Mouse (Mus musculus) bone marrow, adult 2 months (tissue): Measurements from ENCODE around the gene Slc39a8. TPM values are rescaled to one million over a fixed set of nuclear protein-coding genes. Genes with fewer than 3 reads are reported as not detected.

ENCODE experiments used
- H3K27ac ChIP-seq: fragments of 200-500 bp; 2 replicates; pipeline ENCODE4 v1.5.1; 2012; ENCODE audit warnings: low read depth, mild to moderate bottlenecking, control low read depth, inconsistent platforms, low read length; ENCODE audit not compliant: control insufficient read depth, poor library complexity, insufficient read depth
- H3K4me1 ChIP-seq: fragments of 200-500 bp; 2 replicates; pipeline ENCODE4 v1.6.1; 2011; ENCODE audit warnings: low read length; ENCODE audit not compliant: control insufficient read depth, insufficient read depth
- H3K4me3 ChIP-seq: fragments of 200-500 bp; replicated peaks from 2 replicates; pipeline ENCODE3; 2011; ENCODE audit warnings: mild to moderate bottlenecking, low read depth, low read length, control low read depth; ENCODE audit not compliant: control insufficient read depth
- CTCF ChIP-seq: fragments of 200-500 bp; IDR thresholded peaks from 2 replicates; pipeline ENCODE4 v1.5.1; 2011; ENCODE audit warnings: low read length, control low read depth; ENCODE audit not compliant: control insufficient read depth, insufficient read depth
- POLR2A ChIP-seq: fragments of 200-500 bp; IDR thresholded peaks from 2 replicates; pipeline ENCODE4 v1.6.1; 2011; ENCODE audit warnings: low read depth, mild to moderate bottlenecking, control low read depth, low read length, borderline replicate concordance; ENCODE audit not compliant: control insufficient read depth
- WGBS: fragments of 180-500 bp; shearing (Covaris S2); methylation state at CpG from one replicate; pipeline ENCODE4 v1.1.7; 2018; 5-methylcytosine and 5-hydroxymethylcytosine counted together
- polyA plus RNA-seq: library from polyadenylated mRNA; stranded (reverse); fragments of >200 nt; gene quantifications from 2 replicates; pipeline ENCODE4 v1.2.4, GENCODE M21; 2011; ENCODE audit warnings: low replicate concordance; ENCODE audit not compliant: missing spikeins, insufficient read depth, insufficient read length

Slc39a8 gene
- 4.6 and 6.2 TPM in 2 replicates for polyA plus RNA-seq

GRCm38 (mm10) chr3:135825016-135825753 is at the start of gene Slc39a8:
Gene Slc39a8, plus strand, starts transcription at chr3:135825279.
- H3K27ac ChIP-seq, result peak within 1 kb of the TSS; percentile 69
- TF ChIP-seq POLR2A (no peak), CTCF (peak; percentile 43; the same call in 1 of the 2 replicates)
- WGBS, result under 1% methylated on average over 22 of the region's 22 CpGs
- H3K4me1 ChIP-seq, result no peaks in the 10 kb centered on the region
- H3K4me3 ChIP-seq, result peak within 1 kb of the TSS; percentile 71

GRCm38 (mm10) chr3:135785065-135785464 is 40.0 kb upstream of the Slc39a8 start:
- H3K27ac ChIP-seq, result no peak overlapping the region
- WGBS, result 75% methylated on average over 7 of the region's 7 CpGs
- no peaks in the 10 kb centered on the region for H3K4me1 ChIP-seq
- no peak overlapping the region for H3K4me3 ChIP-seq
- TF ChIP-seq POLR2A (no peak), CTCF (no peak)

GRCm38 (mm10) chr3:135796117-135796516 is 29.0 kb upstream of the Slc39a8 start:
- 84% methylated on average over 6 of the region's 6 CpGs for WGBS
- Histone ChIP-seq H3K4me1 (no peaks in the 10 kb centered on the region), H3K4me3 (no peak overlapping the region), H3K27ac (no peak overlapping the region)
- TF ChIP-seq CTCF, result no peak
- TF ChIP-seq POLR2A, result no peak

GRCm38 (mm10) chr3:135798241-135798640 is 26.8 kb upstream of the Slc39a8 start:
- no peak for TF ChIP-seq CTCF
- no peak for TF ChIP-seq POLR2A
- WGBS, result 80% methylated on average over 3 of the region's 3 CpGs
- H3K27ac ChIP-seq, result no peak overlapping the region

GRCm38 (mm10) chr3:135798665-135799064 is 26.4 kb upstream of the Slc39a8 start:
- 56% methylated on average over 1 of the region's 1 CpGs for WGBS
- H3K27ac ChIP-seq, result no peak overlapping the region
- TF ChIP-seq CTCF (no peak), POLR2A (no peak)
- no peaks in the 10 kb centered on the region for H3K4me1 ChIP-seq
- H3K4me3 ChIP-seq, result no peak overlapping the region

More at GRCm38 (mm10) chr3:135798241-135798640, 26.8 kb upstream of the Slc39a8 start:
- Histone ChIP-seq H3K4me1 (no peaks in the 10 kb centered on the region), H3K4me3 (no peak overlapping the region)

- WGBS, result 84% methylated on average over 14 of the region's 14 CpGs
- H3K4me3 ChIP-seq, result no peak overlapping the region
- TF ChIP-seq CTCF, result no peak
- TF ChIP-seq POLR2A, result no peak
Observed at GRCm38 (mm10) chr3:135814665-135815064, 10.4 kb upstream of the Slc39a8 start.

GRCm38 (mm10) chr3:135815973-135816727 is 8.9 kb upstream of the Slc39a8 start:
- no peak overlapping the region for H3K4me3 ChIP-seq
- H3K4me1 ChIP-seq, result no peaks in the 10 kb centered on the region
- H3K27ac ChIP-seq, result no peak overlapping the region
- no peak for TF ChIP-seq CTCF
- no peak for TF ChIP-seq POLR2A
- WGBS, result 84% methylated on average over 5 of the region's 5 CpGs

More at GRCm38 (mm10) chr3:135814665-135815064, 10.4 kb upstream of the Slc39a8 start:
- Histone ChIP-seq H3K4me1 (no peaks in the 10 kb centered on the region), H3K27ac (no peak overlapping the region)

- 43% methylated on average over 1 of the region's 1 CpGs for WGBS
- H3K4me3 ChIP-seq, result no peak overlapping the region
- TF ChIP-seq POLR2A (no peak), CTCF (no peak)
- no peak overlapping the region for H3K27ac ChIP-seq
- no peaks in the 10 kb centered on the region for H3K4me1 ChIP-seq
Observed at GRCm38 (mm10) chr3:135817124-135817523, 8.0 kb upstream of the Slc39a8 start.
